Mouse (Mus musculus) small intestine, adult 2 months (tissue): ENCODE data around the gene Ngb.

ENCODE experiments used
- CTCF ChIP-seq: fragments of 200-500 bp; IDR thresholded peaks from 2 replicates; pipeline ENCODE4 v1.5.1; 2012; ENCODE audit warnings: low read depth, mild to moderate bottlenecking, control low read depth, inconsistent platforms, low read length, moderate library complexity, mixed read lengths; ENCODE audit not compliant: insufficient replicate concordance, insufficient read length; ENCODE audit errors: extremely low read depth
- POLR2A ChIP-seq: fragments of 200-500 bp; IDR thresholded peaks from 2 replicates; pipeline ENCODE4 v1.6.1; 2012; ENCODE audit warnings: low read depth, mild to moderate bottlenecking, control low read depth, inconsistent platforms, low read length, moderate library complexity

- TF ChIP-seq CTCF (no peak), POLR2A (no peak)
Measured at GRCm38 (mm10) chr12:87137439-87138341, 35.4 kb upstream of the Ngb start.
